Mouse (Mus musculus) large intestine, adult 2 months (tissue): ENCODE results near the gene Cyp2s1. TPM values are rescaled to one million over a fixed set of nuclear protein-coding genes. Genes with fewer than 3 reads are reported as not detected.

Source experiments
- DNase-seq: peaks from one replicate; pipeline ENCODE4 v3.0.0-alpha.2; 2012; ENCODE audit warnings: low read depth, low spot score
- WGBS: fragments of 180-500 bp; shearing (Covaris S2); methylation state at CpG from one replicate; pipeline ENCODE4 v1.1.7; 2018; 5-methylcytosine and 5-hydroxymethylcytosine counted together
- polyA plus RNA-seq: library from polyadenylated mRNA; depleted of rRNA; stranded (reverse); fragments of >200 nt; gene quantifications from 2 replicates; pipeline ENCODE4 v1.2.3, GENCODE M21; 2012; rRNA removed

Cyp2s1 gene
- polyA plus RNA-seq, result 49.2 and 66.1 TPM in 2 replicates

- 3% methylated on average over 40 of the region's 40 CpGs for WGBS
These were observed at the start of gene Cyp2s1 for GRCm38 (mm10) chr7:25816241-25816919. Gene Cyp2s1, minus strand, starts transcription at chr7:25816913.

GRCm38 (mm10) chr7:25864861-25865260 lies 48.1 kb upstream of the Cyp2s1 start:
- 68% methylated on average over 5 of the region's 5 CpGs for WGBS
- no peak for DNase-seq

More at GRCm38 (mm10) chr7:25816241-25816919, at the start of gene Cyp2s1:
- peak; percentile 87 for DNase-seq

- DNase-seq, result no peak
- WGBS, result 62% methylated on average over 3 of the region's 3 CpGs
These were observed 47.0 kb upstream of the Cyp2s1 start for GRCm38 (mm10) chr7:25863756-25864155.

- no peak for DNase-seq
- WGBS, result 33% methylated on average over 2 of the region's 2 CpGs
These were observed 45.7 kb upstream of the Cyp2s1 start for GRCm38 (mm10) chr7:25862365-25862764.

GRCm38 (mm10) chr7:25859962-25860870 lies 43.5 kb upstream of the Cyp2s1 start:
- 35% methylated on average over 9 of the region's 9 CpGs for WGBS

GRCm38 (mm10) chr7:25855082-25855481 lies 38.4 kb upstream of the Cyp2s1 start:
- 29% methylated on average over 8 of the region's 8 CpGs for WGBS
- no peak for DNase-seq

More at GRCm38 (mm10) chr7:25859962-25860870, 43.5 kb upstream of the Cyp2s1 start:
- no peak for DNase-seq

- 33% methylated on average over 11 of the region's 11 CpGs for WGBS
- DNase-seq, result no peak
These were observed 31.7 kb upstream of the Cyp2s1 start for GRCm38 (mm10) chr7:25848444-25848812.

GRCm38 (mm10) chr7:25847722-25848443 lies 31.2 kb upstream of the Cyp2s1 start:
- WGBS, result 14% methylated on average over 13 of the region's 13 CpGs
- DNase-seq, result peak; percentile 96

GRCm38 (mm10) chr7:25844885-25845284 lies 28.2 kb upstream of the Cyp2s1 start:
- WGBS, result 25% methylated on average over 3 of the region's 3 CpGs
- DNase-seq, result no peak

- WGBS, result 44% methylated on average over 8 of the region's 8 CpGs
- DNase-seq, result no peak
These were observed 27.7 kb upstream of the Cyp2s1 start for GRCm38 (mm10) chr7:25844423-25844822.

- DNase-seq, result no peak
- WGBS, result 36% methylated on average over 2 of the region's 2 CpGs
These were observed 26.8 kb upstream of the Cyp2s1 start for GRCm38 (mm10) chr7:25843492-25843891.

- 21% methylated on average over 4 of the region's 4 CpGs for whole genome bisulfite sequencing
- DNase-seq, result no peak
These were observed 24.2 kb upstream of the Cyp2s1 start for GRCm38 (mm10) chr7:25840908-25841307.

GRCm38 (mm10) chr7:25835188-25835891 lies 18.6 kb upstream of the Cyp2s1 start:
- DNase-seq, result no peak
- 63% methylated on average over 10 of the region's 10 CpGs for WGBS

GRCm38 (mm10) chr7:25831557-25832530 lies 15.1 kb upstream of the Cyp2s1 start:
- no peak for DNase-seq
- WGBS, result 38% methylated on average over 10 of the region's 10 CpGs

GRCm38 (mm10) chr7:25830251-25830650 lies 13.5 kb upstream of the Cyp2s1 start:
- no peak for DNase-seq
- WGBS, result 68% methylated on average over 2 of the region's 2 CpGs

- DNase-seq, result no peak
- WGBS, result 9% methylated on average over 3 of the region's 3 CpGs
These were observed 10.5 kb upstream of the Cyp2s1 start for GRCm38 (mm10) chr7:25827199-25827598.

GRCm38 (mm10) chr7:25826029-25826428 lies 9.3 kb upstream of the Cyp2s1 start:
- DNase-seq, result no peak
- 26% methylated on average over 6 of the region's 6 CpGs for WGBS

GRCm38 (mm10) chr7:25825043-25825442 lies 8.3 kb upstream of the Cyp2s1 start:
- WGBS, result 33% methylated on average over 9 of the region's 9 CpGs
- DNase-seq, result no peak
